Mouse (Mus musculus): ENCODE measurements at regions not wholly inside any gene's neighbourhood (a gene's known extent, or its start where the extent isn't known, plus 50 kb on each side); places are given as distances from the start of the nearest gene placed in this dataset.

DNA sequence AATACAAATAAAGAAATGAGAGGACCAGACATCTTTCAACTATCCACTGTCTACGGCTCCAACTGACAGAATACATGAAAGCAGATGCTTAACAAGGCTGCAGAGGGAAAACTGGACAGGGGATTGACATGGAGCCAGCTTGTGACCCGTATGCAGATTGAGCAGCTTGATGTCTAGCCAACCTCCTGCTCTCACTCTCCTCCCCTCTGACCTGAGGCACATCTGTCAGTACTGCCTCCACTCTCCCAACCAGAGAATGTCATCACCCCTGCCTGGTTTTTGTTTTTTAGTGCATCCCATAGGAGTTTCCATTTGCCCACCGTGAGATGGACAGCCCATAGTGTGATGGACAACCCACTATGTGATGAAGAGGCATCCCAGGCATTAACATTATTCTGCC, 252.2 kb downstream of the S1pr1 start:
- DNase-seq (ENCODE audit: low spot score in 2 of 2): no peak

Data from urinary bladder, postnatal 36 days (tissue).